Mouse (Mus musculus) brain, embryonic 14.5 days (tissue): ENCODE data around the gene Hoxa4.

Experiments
- CTCF ChIP-seq: fragments of 200-500 bp; IDR thresholded peaks from 2 replicates; pipeline ENCODE4 v1.5.1; 2012; ENCODE audit warnings: inconsistent platforms, mild to moderate bottlenecking, moderate library complexity, borderline replicate concordance; ENCODE audit not compliant: insufficient read depth, insufficient read length; ENCODE audit errors: extremely low read depth
- POLR2A ChIP-seq: fragments of 200-500 bp; IDR thresholded peaks from 2 replicates; pipeline ENCODE4 v1.6.1; 2012; ENCODE audit warnings: mild to moderate bottlenecking, inconsistent platforms, borderline replicate concordance; ENCODE audit not compliant: poor library complexity, insufficient read depth, insufficient read length, severe bottlenecking; ENCODE audit errors: extremely low read depth

GRCm38 (mm10) chr6:52190906-52191810, at the start of gene Hoxa4:
- TF ChIP-seq POLR2A (no peak), CTCF (no peak)
